Mouse (Mus musculus) liver, postnatal 0 days (tissue): ENCODE data around the gene Ttc39a. TPM values are rescaled to one million over a fixed set of nuclear protein-coding genes. Genes with fewer than 3 reads are reported as not detected.

Source experiments
- ATAC-seq: fragments of 200-750 bp; cut with Nextera tagmentation; 2 replicates; pipeline ENCODE4 v1.8.0; 2017; ENCODE audit warnings: mild to moderate bottlenecking, moderate library complexity
- DNase-seq: peaks from one replicate; pipeline ENCODE4 v3.0.0-alpha.2; 2016
- H3K27ac ChIP-seq: fragments of 300-500 bp; sonication (generic); 2 replicates; pipeline ENCODE4 v1.5.1; 2014; ENCODE audit warnings: antibody characterized with exemption, moderate library complexity, mild to moderate bottlenecking, low read depth
- H3K27me3 ChIP-seq: fragments of 300-500 bp; sonication (generic); 2 replicates; pipeline ENCODE4 v1.6.1; 2014; ENCODE audit warnings: low read length, control low read depth, mixed read lengths; ENCODE audit not compliant: insufficient read depth
- H3K36me3 ChIP-seq: fragments of 300-500 bp; sonication (generic); replicated peaks from 2 replicates; pipeline ENCODE4 v1.6.1; 2014; ENCODE audit warnings: mild to moderate bottlenecking, control low read depth, low read length, moderate library complexity, mixed read lengths; ENCODE audit not compliant: insufficient read depth
- H3K4me1 ChIP-seq: fragments of 300-500 bp; sonication (generic); 2 replicates; pipeline ENCODE4 v1.6.1; 2014; ENCODE audit warnings: antibody characterized with exemption, mild to moderate bottlenecking, control low read depth; ENCODE audit not compliant: insufficient read depth
- H3K4me2 ChIP-seq: fragments of 300-500 bp; sonication (generic); 2 replicates; pipeline ENCODE4 v1.6.1; 2014; ENCODE audit warnings: low read depth, mild to moderate bottlenecking, low read length, moderate library complexity, mixed read lengths
- H3K4me3 ChIP-seq: fragments of 300-500 bp; sonication (generic); 2 replicates; pipeline ENCODE4 v1.5.1; 2014; ENCODE audit warnings: low read depth, low read length
- H3K9ac ChIP-seq: fragments of 300-500 bp; sonication (generic); replicated peaks from 2 replicates; pipeline ENCODE4 v1.6.1; 2014; ENCODE audit warnings: mild to moderate bottlenecking, moderate library complexity
- H3K9me3 ChIP-seq: fragments of 300-500 bp; sonication (generic); 2 replicates; pipeline ENCODE4 v1.6.1; 2016; ENCODE audit warnings: mild to moderate bottlenecking, control low read depth, low read length, mixed read lengths
- CTCF ChIP-seq: sonication (generic); IDR thresholded peaks from 2 replicates; pipeline ENCODE4 v1.5.1; 2016; ENCODE audit warnings: antibody characterized with exemption, low read depth
- EP300 ChIP-seq: IDR thresholded peaks from 2 replicates; pipeline ENCODE4 v1.6.1; 2016; ENCODE audit warnings: antibody characterized with exemption, low read depth, mild to moderate bottlenecking
- whole genome bisulfite sequencing: fragments of 180-500 bp; shearing (Covaris S2); extraction: QIAGEN DNeasy Blood & Tissue Kit; methylation state at CpG from one replicate; pipeline ENCODE4 v1.1.7; 2014; ENCODE audit not compliant: insufficient replicate concordance; 5-methylcytosine and 5-hydroxymethylcytosine counted together
- polyA plus RNA-seq: library from polyadenylated mRNA; unstranded; fragments of >200 nt; fragmentation: Nextera tagmentation; extraction: Ambion mirVana; gene quantifications from 2 replicates; pipeline ENCODE4 v1.2.1, GENCODE M21; 2015

The Ttc39a gene
- 5.0 and 5.4 TPM in 2 replicates for polyA plus RNA-seq

DNA sequence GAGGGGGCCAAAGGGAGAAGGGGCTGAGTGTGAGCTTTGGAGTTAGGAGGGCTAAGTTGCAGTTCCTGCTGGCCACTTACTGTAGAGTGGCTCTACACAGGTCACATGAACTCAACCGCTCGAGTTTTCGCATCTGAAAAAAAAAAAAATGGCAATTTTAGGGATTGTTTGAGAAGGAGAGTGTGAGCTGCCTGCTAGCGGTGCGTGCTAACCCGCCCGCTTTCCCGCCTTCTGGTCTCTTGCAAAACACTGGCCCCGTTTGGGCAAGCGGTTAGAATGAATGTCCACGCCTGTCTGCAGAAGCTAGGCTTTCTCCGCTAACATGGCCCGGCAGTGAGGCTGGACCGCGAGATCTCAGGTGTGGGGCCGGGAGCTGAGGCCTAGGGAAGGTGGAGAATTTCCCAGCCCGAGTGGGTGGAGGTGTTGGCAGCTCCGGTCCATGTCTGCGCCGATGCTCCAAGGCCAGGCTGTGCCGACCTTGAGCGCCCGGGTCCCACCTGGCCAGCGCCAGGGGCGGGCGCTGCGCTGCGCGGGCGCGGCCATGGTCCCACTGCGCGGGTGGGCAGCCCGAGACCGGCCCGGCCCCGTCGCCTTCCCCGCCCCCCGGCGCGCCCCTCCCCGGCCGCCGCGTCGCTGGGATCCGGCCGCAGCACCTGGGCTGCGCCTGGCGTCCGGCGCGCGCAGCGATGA, at the start of gene Ttc39a:
Ttc39a (plus strand) TSS at position 138 of the 690 bp plus-strand sequence.
- peak within 1 kb of the TSS; percentile 82 for H3K9ac ChIP-seq
- H3K36me3 ChIP-seq = peaks cover 8% of the 10 kb centered on the region; the same call in 1 of the 2 replicates
- peak; percentile 47 for ATAC-seq
- H3K4me1 ChIP-seq = peaks cover 36% of the 10 kb centered on the region
- no peaks in the 10 kb centered on the region for H3K9me3 ChIP-seq
- H3K27ac ChIP-seq = peak within 1 kb of the TSS; percentile 88
- peak within 1 kb of the TSS; percentile 99 for H3K4me2 ChIP-seq
- H3K4me3 ChIP-seq = peak within 1 kb of the TSS; percentile 68
- no peak; the same call in 1 of the 2 replicates for TF ChIP-seq EP300
- TF ChIP-seq CTCF = no peak
- H3K27me3 ChIP-seq = no peaks in the 10 kb centered on the region
- peak; percentile 72 for DNase-seq
- 2% methylated on average over 43 of the region's 56 CpGs for WGBS

DNA sequence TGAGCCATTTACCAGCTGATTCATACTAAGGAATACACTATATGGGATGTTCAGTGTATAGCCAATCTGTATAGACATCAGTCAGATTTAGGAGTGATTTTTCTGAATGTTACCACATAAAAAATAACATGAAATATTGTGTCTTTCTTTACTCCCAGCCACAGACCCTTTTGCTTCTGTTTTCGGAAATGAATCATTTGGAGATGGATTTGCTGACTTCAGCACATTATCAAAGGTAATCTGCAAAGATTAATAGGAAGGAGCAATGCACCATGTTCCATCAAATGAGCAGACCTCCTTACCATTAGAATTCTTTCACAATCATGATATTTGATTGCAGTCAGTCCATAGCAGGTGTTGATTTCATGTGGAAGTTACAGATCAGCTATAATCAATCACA, 28.3 kb upstream of the Ttc39a start:
- no peaks in the 10 kb centered on the region for H3K27me3 ChIP-seq
- H3K27ac ChIP-seq = no peak overlapping the region
- H3K9me3 ChIP-seq = no peaks in the 10 kb centered on the region
- WGBS = 88% methylated on average over 1 of the region's 1 CpGs
- no peak for ATAC-seq
- no peak for DNase-seq
- H3K9ac ChIP-seq = no peak overlapping the region
- no peak overlapping the region for H3K4me3 ChIP-seq
- peaks cover 56% of the 10 kb centered on the region for H3K36me3 ChIP-seq
- H3K4me2 ChIP-seq = no peak overlapping the region
- no peaks in the 10 kb centered on the region for H3K4me1 ChIP-seq
- no peak for TF ChIP-seq CTCF
- TF ChIP-seq EP300 = no peak

DNA sequence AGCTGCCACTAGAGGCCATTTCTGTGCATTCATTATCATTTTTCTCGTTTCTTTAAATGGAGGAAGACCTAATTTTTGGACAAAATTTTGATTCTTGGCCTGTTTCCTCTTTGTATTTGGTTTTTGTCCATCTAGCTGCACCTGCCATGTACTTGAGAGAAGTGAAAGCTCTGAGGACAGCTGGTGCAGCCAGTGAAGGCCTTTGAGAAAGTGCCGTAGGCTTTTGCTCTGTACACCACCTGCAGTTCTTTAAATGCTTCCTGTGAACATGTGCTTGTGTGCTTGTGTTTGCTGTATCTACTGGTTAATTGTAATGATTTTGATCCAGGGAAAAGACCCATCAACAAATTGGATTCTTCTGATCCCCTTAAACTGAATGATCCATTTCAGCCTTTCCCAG, 24.0 kb upstream of the Ttc39a start:
- DNase-seq = no peak

DNA sequence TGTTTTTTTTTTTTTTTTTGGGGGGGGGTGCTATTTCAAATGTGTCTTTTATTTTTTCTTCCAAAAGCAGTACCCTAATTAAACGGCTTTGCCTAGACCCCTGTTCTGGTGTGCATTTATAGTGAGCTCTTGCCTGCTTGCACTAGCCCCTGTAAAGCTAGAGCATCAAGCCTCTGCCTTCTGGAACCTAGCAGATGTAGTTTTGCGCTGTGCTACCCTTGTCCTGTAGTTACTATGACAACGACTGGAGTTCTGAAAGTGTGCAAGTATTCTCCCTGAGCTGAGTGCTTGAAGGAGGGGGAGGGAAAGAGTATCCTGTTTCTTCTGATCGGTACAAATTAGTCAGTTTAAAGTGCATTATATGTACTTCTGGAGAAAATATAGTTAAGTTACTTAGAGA, 20.8 kb upstream of the Ttc39a start:
- H3K36me3 ChIP-seq = peaks cover 26% of the 10 kb centered on the region
- no peak overlapping the region for H3K27ac ChIP-seq
- H3K4me2 ChIP-seq = no peak overlapping the region
- TF ChIP-seq CTCF (no peak), EP300 (no peak)
- ATAC-seq = no peak
- WGBS = 87% methylated on average over 4 of the region's 4 CpGs
- H3K9ac ChIP-seq = no peak overlapping the region
- no peak for DNase-seq
- no peak overlapping the region for H3K4me3 ChIP-seq
- no peaks in the 10 kb centered on the region for H3K4me1 ChIP-seq
- no peaks in the 10 kb centered on the region for H3K9me3 ChIP-seq
- no peaks in the 10 kb centered on the region for H3K27me3 ChIP-seq

More for the DNA sequence above, 24.0 kb upstream of the Ttc39a start:
- TF ChIP-seq CTCF (no peak), EP300 (no peak)
- Histone ChIP-seq H3K4me2 (no peak overlapping the region), H3K9me3 (no peaks in the 10 kb centered on the region), H3K27ac (no peak overlapping the region), H3K9ac (no peak overlapping the region), H3K27me3 (no peaks in the 10 kb centered on the region), H3K36me3 (peaks cover 44% of the 10 kb centered on the region), H3K4me1 (no peaks in the 10 kb centered on the region), H3K4me3 (no peak overlapping the region)
- 72% methylated on average over 2 of the region's 2 CpGs for WGBS
- no peak for ATAC-seq

DNA sequence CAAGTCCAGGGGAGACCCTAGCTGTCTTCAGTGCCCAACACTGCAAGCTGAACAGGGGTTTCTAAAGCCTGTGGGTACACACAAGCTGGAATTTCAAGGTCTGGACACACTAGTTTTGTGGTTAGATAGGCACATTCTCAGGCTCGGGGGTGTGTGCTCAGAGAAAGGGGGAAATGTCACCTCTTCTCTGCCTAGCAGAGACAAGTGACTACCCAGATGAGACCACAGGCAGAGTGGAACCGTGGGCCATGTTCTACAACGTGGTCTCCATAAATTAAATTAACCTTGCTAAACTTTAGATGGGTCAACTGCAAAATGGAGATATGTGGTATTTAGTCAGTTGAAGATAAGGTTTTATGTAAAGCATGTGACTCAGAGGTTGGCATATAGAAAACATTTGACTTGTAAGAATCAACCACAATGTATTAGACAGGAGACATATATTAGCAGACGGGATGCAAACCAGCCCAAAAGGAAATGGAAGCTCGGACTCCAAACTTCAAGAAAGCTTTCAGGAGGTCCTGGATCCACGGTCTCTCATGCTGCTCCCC, 13.1 kb upstream of the Ttc39a start:
- peak overlapping the region; percentile 65; the same call in 1 of the 2 replicates for H3K4me2 ChIP-seq
- ATAC-seq = peak; percentile 25; the same call in 1 of the 2 replicates

DNA sequence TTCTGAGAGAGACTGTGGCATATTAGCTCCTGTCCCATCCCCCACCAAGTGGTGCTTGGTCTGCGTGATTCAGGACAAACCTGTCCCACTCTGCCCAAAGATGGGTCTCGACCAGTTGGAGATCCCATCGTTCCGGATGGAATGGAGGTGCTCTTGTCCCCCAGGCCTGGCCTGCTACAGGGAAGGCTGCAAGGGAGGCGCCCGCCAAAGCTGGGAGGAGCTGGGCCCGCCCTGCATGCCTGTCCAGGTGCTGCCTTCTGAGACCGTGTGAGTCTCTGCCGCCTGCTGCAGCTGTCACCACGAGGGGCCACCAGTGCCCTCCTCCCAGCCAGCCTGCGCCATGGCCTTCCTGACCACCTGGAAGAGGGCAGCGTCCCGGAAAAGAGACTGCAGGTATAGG, 12.5 kb upstream of the Ttc39a start:
- DNase-seq (peak; percentile 60), ATAC-seq (peak; percentile 83)
- no peaks in the 10 kb centered on the region for H3K9me3 ChIP-seq
- H3K4me1 ChIP-seq = peaks cover 10% of the 10 kb centered on the region
- H3K4me3 ChIP-seq = no peak overlapping the region
- H3K27ac ChIP-seq = no peak overlapping the region
- H3K9ac ChIP-seq = peak overlapping the region; percentile 44
- WGBS = 11% methylated on average over 13 of the region's 13 CpGs
- TF ChIP-seq CTCF (no peak), EP300 (no peak)
- peak overlapping the region; percentile 65 for H3K4me2 ChIP-seq
- H3K36me3 ChIP-seq = peaks cover 3% of the 10 kb centered on the region; the same call in 1 of the 2 replicates
- H3K27me3 ChIP-seq = no peaks in the 10 kb centered on the region

More for the DNA sequence above, 13.1 kb upstream of the Ttc39a start:
- DNase-seq = no peak
- no peak overlapping the region for H3K4me3 ChIP-seq
- no peak for TF ChIP-seq EP300
- H3K36me3 ChIP-seq = peaks cover 3% of the 10 kb centered on the region; the same call in 1 of the 2 replicates
- WGBS = 43% methylated on average over 6 of the region's 6 CpGs
- H3K9me3 ChIP-seq = no peaks in the 10 kb centered on the region
- H3K27me3 ChIP-seq = no peaks in the 10 kb centered on the region
- H3K4me1 ChIP-seq = peaks cover 10% of the 10 kb centered on the region
- peak overlapping the region; percentile 44; the same call in 1 of the 2 replicates for H3K9ac ChIP-seq
- H3K27ac ChIP-seq = no peak overlapping the region
